Mouse (Mus musculus) testis, postnatal 14 days (tissue): ENCODE data around the gene Wwox.

Experiments
- DNase-seq: peaks from one replicate; pipeline ENCODE4 v3.0.0; 2021; ENCODE audit warnings: low spot score

The Wwox gene

DNA sequence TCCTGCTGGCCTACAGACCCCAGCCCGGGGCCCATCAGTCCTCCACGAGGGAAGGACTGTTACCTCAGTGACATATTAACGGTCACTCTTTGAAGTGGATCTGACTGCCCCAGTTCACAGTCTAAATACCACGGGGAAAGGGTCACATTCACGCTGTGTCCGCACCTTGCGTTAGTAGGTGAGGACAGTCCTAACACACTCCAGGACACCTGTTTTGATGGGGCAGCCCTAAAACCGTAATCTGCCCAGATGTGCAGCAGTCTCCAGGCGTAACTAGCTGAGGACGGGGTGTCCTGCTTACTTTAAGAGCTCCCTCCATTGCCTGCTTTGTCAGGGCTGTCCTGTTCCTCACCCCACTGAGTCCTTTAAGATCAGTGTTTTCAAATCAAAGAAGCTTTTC lies 160.1 kb downstream of the Wwox start:
- no peak for DNase-seq

DNA sequence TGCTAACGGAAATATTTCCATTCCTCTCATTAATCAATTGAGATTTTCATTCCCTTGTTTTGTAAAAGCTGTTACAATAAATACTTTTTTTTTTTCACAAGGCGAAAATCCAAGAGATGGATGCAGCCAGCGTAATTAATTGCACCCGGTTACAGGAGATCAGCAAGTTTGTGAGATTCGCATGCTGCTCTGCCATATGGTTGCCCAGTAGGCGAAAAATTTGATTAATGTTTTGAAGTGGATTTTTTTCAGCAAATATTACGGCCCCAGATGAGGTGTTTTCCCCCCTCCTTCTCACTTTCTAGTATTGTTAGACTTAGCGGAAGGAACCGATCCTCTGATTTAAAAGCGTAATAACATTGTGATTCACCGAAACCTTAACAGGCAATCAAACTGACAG lies 160.7 kb downstream of the Wwox start:
- no peak for DNase-seq

DNA sequence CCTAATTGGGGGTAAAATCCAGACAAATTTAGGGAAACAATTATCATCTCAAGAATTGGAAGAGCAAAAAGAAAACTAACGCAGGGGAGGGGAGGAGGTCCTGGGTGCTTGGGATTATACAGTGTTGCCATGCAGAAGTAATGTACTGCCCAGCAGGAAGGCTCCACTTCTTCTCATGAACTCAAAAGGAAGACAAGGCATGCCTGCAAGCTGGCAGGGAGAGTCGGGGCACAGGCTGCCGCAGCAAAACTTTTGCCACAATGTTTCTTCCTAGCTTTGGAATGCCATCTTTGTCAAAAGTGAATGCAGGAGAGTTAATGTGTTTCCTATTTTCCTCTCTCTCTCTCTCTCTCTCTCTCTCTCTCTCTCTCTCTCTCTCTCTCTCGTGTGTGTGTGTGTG lies 163.6 kb downstream of the Wwox start:
- peak; percentile 63 for DNase-seq

DNA sequence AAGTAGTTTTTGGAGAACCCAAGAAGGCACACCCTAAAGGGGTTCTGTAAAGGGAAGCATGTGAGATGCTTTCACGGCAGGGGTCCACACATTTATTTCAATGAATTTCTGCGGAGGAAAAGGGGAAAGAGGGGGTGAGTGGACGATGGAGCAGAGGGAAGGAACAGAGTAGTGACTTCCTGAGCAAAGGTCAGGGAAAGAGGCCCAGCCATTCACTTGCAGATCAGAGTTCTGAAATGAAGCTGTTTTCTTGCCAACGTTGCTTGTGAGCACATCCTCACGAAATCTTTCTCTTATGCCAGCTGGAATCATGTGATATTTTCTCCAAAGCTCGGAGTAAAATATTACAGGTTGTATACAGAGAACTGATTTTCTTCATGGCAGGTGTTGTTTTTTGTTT lies 164.1 kb downstream of the Wwox start:
- DNase-seq, result no peak

DNA sequence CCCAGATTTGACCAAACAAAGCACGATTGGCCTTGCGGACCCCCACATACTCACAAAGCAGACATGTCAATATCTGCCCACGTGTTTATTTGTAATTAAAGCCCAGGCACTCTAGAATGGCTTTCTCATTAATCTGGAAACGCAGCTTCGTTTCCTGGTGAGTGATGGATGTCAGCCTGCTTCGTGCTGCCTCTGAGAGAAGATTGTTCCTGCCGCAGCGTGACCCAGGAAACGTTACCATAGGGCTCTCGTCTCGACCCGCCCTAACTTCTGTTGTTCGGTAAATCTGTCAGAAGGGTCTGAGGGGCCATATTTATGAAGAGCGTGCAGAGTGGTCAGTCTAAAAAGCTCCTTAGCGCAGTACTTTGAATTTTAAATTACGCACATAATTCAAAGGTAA lies 164.9 kb downstream of the Wwox start:
- no peak for DNase-seq

DNA sequence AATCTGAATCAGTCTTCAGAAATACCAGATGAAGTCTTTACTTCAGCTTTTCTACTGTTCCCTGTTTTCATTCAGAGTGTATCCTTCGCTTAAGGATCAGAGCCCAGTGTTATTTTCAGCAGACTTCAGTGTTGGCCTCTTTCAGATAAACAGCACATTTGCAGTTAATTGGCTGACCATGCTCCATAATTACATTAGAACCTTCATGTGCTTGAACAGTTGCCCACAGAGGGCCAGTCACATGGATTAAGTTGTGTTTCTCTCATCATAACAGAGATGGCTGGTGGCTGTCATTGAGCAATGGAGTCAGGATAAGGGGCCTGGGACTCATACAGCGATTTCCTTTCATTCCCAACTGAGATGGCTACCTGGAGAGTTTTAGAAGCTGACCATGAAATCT lies 166.2 kb downstream of the Wwox start:
- DNase-seq, result no peak

DNA sequence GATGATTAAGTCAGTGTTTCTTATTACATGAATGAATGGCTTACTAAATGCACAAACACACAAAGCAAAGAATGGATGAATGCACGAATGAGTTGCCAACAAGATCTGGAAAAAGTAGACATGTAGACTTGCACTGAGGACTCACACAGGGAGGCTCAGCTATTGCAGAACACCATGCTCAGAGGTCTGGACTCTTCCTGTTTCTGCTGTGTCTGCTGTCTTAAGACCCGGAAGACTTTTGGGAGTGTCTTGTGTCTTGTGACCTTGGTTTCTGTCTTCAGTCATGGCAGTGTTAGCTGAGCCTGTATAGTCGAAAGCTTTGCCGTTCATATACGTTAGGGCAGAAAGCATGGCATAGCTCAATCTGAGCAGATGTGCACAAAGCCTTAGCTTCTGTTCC lies 169.9 kb downstream of the Wwox start:
- DNase-seq, result no peak

DNA sequence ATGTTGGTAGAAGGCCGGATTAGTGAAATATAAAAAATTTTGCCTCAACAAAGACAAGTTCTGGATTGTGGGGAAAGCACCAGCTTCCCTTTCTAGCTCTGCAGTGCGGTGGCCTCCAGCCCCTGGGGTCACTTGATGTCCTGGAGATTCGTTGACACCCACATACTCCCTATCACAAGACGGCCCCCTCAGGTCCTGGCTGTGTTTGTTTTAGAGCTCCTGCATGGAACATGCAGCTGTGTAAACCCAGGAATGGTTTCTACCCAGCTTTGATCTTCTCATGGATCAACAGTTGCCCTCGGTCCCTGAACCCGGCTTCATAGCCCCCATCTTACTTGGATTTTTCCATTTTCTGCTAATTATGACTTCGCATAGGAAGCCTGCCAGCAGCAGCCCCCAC lies 171.6 kb downstream of the Wwox start:
- no peak for DNase-seq

DNA sequence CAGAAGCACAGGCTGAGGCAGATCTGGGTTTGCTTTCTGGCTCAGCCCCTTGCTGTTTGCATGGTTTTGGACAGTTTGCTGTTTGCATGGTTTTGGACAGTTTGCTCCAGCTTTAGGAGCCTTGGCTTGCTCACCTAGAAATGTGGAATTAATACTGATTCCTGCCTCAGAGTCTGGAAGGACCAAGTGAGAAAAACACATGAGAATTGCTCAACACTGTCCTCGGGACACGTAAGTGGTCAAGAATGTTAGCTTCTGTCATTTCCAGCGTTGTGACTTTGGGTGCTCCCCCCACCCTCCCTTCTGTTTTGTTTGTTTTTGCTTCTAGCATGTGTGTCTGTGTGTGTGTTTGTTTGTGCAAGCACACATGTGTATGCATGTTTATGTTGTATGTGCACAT lies 172.6 kb downstream of the Wwox start:
- no peak for DNase-seq

DNA sequence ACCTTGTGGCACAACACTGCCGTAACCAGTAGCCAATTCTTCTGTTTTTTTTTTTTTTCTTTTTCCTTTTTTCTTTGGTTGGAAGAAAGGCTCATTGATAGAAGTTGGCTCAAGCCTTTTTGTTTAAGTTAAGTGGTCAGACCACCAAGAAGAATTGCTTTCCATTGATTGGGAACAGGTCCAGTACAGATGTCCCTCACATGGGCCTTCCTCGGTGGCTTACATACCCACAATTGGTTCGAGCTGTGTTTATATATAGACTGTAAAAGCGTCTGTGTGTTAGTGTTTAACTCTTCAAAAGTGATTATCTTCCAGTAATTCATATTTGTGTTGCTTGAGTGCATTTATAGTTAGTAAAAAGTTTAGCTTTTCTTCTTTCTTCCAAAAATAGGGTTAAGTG lies 176.0 kb downstream of the Wwox start:
- DNase-seq, result no peak

DNA sequence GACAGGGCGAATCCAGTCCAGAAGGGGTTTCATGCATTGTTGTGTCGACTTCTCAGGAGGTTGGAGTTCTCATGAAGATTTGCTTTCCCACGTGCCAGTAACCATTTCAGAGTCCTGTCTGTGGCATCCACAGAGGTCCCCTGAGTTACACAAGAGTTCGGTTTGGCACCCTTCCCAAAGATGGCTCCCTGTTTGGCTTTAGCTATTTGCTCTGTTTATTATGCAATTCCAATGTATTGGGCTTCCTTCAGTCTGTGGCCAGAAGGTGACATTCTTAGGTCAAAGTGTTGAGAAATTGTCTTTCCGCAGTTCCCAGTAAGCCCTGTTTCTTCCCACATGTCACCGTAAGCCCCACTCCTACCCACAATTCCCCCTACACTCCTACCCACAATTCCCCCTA lies 176.5 kb downstream of the Wwox start:
- DNase-seq, result no peak

DNA sequence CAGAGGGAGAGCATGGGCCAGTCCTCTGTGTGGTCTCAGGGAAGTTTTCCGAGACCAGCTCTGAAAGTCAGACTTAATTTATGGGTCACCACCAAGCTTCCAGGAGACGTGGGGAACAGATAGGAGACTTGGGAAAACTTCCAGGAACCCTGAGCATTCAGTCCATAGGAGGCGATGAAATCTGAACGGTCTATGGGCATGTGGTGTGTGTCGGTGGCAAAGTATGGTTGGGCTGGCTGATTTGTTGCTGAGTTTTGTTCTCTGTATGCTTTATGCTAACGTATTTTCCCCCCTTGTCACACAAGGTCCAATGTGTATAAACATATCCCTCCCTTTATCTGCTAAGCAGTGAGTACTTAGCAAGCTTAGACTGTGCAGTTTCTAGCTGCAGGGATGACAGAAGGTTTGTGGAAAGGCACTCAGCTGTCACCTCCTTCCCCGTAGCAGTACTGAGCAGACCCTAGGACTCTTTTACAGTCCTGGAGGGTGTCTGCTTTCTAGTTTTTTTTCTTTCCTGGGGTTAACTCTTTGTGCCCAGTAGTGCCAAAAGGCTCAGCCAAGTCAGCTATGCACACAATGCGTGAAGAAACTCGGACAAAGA lies 179.6 kb downstream of the Wwox start:
- DNase-seq, result no peak

DNA sequence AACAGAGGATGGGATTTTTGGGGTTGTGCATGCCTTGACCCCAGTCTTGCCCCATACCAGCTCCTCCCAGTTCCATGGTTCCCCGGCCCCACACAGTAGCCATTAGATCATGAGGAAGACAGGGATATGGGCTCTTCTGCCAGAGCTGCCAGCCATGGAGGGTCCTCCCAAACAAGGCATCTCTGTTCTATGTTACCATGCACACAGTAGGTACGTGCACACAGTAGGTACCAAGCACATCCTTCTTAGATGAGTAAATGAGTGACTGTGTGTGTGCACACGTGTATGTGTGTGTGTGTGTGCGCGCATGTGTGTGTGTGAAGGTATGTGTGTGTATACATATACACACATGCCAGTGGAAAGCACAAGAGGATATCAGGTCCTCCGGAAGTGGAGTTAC lies 185.9 kb downstream of the Wwox start:
- no peak for DNase-seq

DNA sequence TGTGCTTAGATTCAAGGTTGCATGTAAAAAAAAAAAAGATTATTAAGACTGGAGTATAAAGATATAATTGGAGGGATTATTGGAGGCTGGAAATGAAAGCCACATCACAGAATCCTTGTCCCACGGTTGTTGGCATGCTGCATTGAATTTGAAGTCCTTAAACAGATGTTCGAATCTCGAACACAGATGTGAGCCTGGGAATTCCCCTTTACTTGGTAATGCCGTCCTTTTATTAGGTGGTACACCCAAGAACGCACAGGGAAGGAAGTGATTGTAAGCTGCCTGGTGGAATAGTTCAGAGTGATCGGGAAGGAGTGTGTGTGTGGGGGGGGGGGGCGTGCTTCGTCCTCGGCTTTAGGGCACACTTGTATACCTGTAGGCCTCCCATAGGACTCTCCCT lies 187.4 kb downstream of the Wwox start:
- DNase-seq, result no peak

DNA sequence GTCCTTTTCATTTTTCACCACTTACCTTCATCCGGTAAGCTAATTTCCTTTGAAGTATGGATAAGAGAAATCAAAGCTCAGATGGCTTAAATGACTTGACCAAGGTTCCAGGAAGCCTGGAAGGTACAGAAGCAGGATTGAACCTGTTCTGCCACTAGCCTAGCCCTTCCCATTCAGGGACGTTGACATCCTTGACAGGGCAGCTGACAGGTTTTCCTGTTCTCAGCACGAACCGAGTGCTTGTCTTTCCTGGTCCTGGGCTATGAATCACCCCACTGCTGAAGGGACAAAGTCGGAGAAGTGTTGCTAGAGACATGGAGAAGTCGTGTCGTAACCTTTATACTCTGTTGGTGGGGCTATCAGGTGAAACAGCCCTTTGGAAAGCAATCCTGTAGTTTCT lies 190.3 kb downstream of the Wwox start:
- no peak for DNase-seq

DNA sequence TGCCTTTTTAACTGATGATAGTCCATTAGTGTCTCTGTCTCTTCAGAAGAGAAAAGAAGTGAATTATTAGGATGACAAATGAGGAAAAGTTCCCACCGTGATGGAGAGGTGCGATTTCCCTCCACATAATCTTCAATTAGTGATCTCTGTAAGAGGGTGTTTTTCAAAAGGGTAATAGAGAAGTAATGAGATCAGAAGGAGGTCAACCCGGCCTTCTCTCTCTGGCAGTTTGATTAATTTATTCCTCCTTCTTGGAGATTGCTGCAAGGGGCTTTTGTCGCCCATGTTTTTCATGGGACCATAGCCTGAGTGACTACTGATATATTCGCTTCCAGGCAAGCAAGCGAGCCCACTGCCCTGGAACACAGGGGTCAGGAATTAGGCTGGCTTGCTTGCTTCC lies 191.6 kb downstream of the Wwox start:
- DNase-seq, result no peak

GRCm38 (mm10) chr8:114634151-114634550 lies 194.7 kb downstream of the Wwox start:
- no peak for DNase-seq

DNA sequence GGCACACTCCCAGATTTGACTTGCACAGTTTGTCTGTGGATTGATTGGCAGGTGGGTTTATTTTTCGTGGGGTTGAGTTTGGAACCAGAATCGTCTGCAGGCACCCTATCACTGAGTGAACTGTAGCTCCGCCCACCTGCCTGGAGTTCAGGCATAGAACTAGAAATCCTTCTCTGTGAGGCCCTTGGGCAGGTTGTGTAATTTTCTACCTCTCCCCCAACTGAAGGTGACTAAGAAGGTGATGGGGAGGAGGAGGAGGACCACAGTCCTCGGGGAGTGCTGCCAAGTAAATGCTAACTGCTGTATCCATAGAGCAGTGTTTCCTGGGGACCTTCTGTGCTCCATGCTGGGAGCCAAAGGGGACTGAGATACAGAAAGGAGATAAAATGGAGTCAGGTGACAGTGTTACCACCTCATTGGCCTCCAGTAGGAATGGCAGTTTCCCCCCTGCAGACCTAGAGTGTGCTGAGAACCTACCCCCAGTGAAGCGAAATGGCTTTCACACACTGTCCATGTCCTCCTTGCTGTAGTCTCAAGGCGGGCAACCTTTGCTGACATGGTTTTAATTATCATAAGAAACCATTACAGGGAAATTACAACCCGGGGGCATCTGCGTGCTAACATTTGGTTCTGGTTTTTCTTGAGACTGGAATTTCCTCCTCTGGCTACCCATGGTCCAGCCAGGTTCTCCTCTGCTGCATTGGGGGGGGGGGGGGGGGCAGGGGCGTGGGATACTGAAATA lies 195.4 kb downstream of the Wwox start:
- DNase-seq, result no peak

- no peak for DNase-seq
Observed at GRCm38 (mm10) chr8:114636376-114636775, 196.9 kb downstream of the Wwox start.

- DNase-seq, result no peak
Observed at GRCm38 (mm10) chr8:114641809-114642208, 202.4 kb downstream of the Wwox start.

- DNase-seq, result no peak
Observed at GRCm38 (mm10) chr8:114650789-114651188, 211.3 kb downstream of the Wwox start.

DNA sequence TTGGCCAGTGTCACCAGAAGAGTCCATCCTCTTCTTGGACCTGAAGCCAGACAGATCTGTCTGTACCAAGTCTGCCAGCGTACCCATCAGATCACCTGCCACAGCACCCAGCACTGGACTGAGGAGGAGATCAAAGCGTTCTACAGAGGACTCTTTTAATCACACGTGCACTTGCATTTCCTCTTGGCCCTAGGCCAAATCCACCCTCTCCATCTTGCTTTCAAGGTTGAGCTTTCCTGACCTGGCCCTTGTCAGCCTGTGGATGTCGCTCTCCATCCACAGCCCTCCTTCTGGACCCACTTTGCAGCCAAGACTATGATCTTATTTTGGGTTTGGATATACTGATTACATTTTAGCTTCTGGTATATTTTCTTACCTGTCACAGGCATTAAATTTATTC lies 218.3 kb downstream of the Wwox start:
- DNase-seq, result peak; percentile 21

DNA sequence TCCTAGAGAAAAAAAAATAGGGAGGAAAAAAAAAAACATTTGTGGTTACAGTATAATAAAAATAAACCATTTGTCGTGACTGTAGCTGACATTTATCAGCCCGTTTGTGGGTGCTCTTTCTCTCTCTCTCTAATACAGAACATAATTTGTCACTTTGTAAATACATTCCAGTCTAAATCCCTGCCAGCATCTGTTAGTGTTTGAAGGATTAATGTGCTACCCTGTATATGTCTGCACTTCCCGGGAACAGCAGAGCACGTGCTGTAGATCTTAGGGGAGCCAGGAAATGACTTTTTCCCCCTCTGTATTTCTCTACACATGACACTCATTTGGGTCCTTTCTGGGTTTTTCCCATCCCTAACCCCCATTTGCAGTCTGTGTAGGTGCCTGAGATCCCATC lies 219.0 kb downstream of the Wwox start:
- no peak for DNase-seq

DNA sequence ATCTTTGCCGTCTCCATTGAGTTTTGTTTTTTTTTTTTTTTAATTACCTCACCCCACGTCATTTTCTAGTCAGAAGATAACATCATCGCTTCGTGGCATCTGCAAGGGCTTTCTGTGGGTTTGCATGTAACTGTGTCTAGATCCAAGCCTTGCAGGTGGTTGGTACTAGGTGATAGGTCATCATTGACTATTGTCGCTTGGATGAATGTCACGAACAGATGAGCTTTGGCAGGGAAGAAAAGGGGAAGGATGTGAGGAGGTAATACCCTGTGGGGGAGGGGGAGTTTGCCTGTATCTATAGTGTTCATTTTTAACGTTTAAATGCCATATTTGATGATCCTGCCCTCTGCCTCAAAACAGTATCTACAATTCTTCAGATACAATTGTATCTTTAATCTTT lies 223.6 kb downstream of the Wwox start:
- DNase-seq, result no peak
